Mouse (Mus musculus) CH12.LX (cell line): Measurements from ENCODE around the gene Itgav. TPM values are rescaled to one million over a fixed set of nuclear protein-coding genes. Genes with fewer than 3 reads are reported as not detected.

Experiments
- DNase-seq: peaks from one replicate; pipeline ENCODE4 v3.0.0-alpha.2; 2013; ENCODE audit errors: extremely low read depth
- H3K27ac ChIP-seq: 2 replicates; pipeline ENCODE4 v1.5.1; 2012; ENCODE audit warnings: low read depth, mild to moderate bottlenecking, control low read depth, moderate library complexity; ENCODE audit not compliant: insufficient read depth
- H3K27me3 ChIP-seq: replicated peaks from 2 replicates; pipeline ENCODE3; 2012; ENCODE audit warnings: inconsistent platforms
- H3K36me3 ChIP-seq, 2 experiments: replicated peaks in 1 of 2; 2 replicates each; pipeline versions ENCODE3 to v1.6.1; 2012; ENCODE audit warnings: inconsistent platforms in 1 of 2, low read length in 1 of 2, mild to moderate bottlenecking in 1 of 2, mixed read lengths in 1 of 2, moderate library complexity in 1 of 2; ENCODE audit not compliant: control insufficient read depth in 1 of 2, insufficient read depth in 1 of 2
- H3K4me1 ChIP-seq, 2 experiments: 2 replicates each; pipeline ENCODE4 v1.6.1; 2012; ENCODE audit warnings: inconsistent platforms in 1 of 2, moderate library complexity in 1 of 2; ENCODE audit not compliant: insufficient read depth in 2 of 2, control insufficient read depth in 1 of 2
- H3K4me2 ChIP-seq: 2 replicates; pipeline ENCODE4 v1.6.1; 2012; ENCODE audit warnings: low read depth, mild to moderate bottlenecking, control low read depth; ENCODE audit not compliant: poor library complexity, insufficient read depth, severe bottlenecking
- H3K4me3 ChIP-seq, 3 experiments: fragments of 150-350 bp in 1 of 3; sonication (generic) in 1 of 3; replicated peaks in 1 of 3; 2 replicates each; pipeline versions ENCODE3 to v1.5.1; 2011 to 2012; ENCODE audit warnings: low read depth in 2 of 3, low read length in 2 of 3, mild to moderate bottlenecking in 2 of 3, moderate library complexity in 2 of 3, control low read depth in 1 of 3, improper control_type of control experiment in 1 of 3, inconsistent platforms in 1 of 3, mixed read lengths in 1 of 3; ENCODE audit not compliant: poor library complexity in 1 of 3
- H3K79me2 ChIP-seq: replicated peaks from 2 replicates; pipeline ENCODE4 v1.6.1; 2012; ENCODE audit warnings: mild to moderate bottlenecking, moderate library complexity; ENCODE audit not compliant: control insufficient read depth, poor library complexity, insufficient read depth, severe bottlenecking; ENCODE audit errors: extremely low read depth
- H3K9ac ChIP-seq: 2 replicates; pipeline ENCODE4 v1.6.1; 2012; ENCODE audit warnings: low read depth, mild to moderate bottlenecking, control low read depth, moderate library complexity; ENCODE audit not compliant: insufficient read depth
- H3K9me3 ChIP-seq: replicated peaks from 2 replicates; pipeline ENCODE3; 2012; ENCODE audit warnings: low read length, inconsistent platforms, mixed read lengths
- CHD1 ChIP-seq: IDR thresholded peaks from 2 replicates; pipeline ENCODE4 v1.6.1; 2012; ENCODE audit warnings: low read depth, low read length, improper control_type of control experiment, inconsistent platforms
- CTCF ChIP-seq, 2 experiments: IDR thresholded peaks in 1 of 2; conservative IDR thresholded peaks in 1 of 2; 2 replicates each; pipeline ENCODE4 v1.5.1; 2011 to 2012; ENCODE audit warnings: low read depth in 2 of 2, low read length in 2 of 2, improper control_type of control experiment in 1 of 2, inconsistent platforms in 1 of 2, mild to moderate bottlenecking in 1 of 2, moderate library complexity in 1 of 2
- ETS1 ChIP-seq: conservative IDR thresholded peaks from 2 replicates; pipeline ENCODE4 v1.6.1; 2012; ENCODE audit warnings: low read depth, mild to moderate bottlenecking, inconsistent platforms, low read length, improper control_type of control experiment, moderate library complexity
- GABPA ChIP-seq: IDR thresholded peaks from 2 replicates; pipeline ENCODE4 v1.6.1; 2012; ENCODE audit warnings: low read depth, low read length, improper control_type of control experiment, inconsistent platforms; ENCODE audit not compliant: insufficient replicate concordance
- HCFC1 ChIP-seq: IDR thresholded peaks from 2 replicates; pipeline ENCODE4 v1.6.1; 2012; ENCODE audit warnings: low read depth, mild to moderate bottlenecking, inconsistent platforms, low read length, improper control_type of control experiment
- IRF4 ChIP-seq: IDR thresholded peaks from 2 replicates; pipeline ENCODE4 v1.6.1; 2014; ENCODE audit warnings: low read depth, mild to moderate bottlenecking, inconsistent platforms, low read length, improper control_type of control experiment
- JUN ChIP-seq: IDR thresholded peaks from 2 replicates; pipeline ENCODE4 v1.6.1; 2011; ENCODE audit warnings: low read depth, mild to moderate bottlenecking, low read length, improper control_type of control experiment, moderate library complexity; ENCODE audit not compliant: insufficient read depth
- JUND ChIP-seq: conservative IDR thresholded peaks from 2 replicates; pipeline ENCODE4 v1.6.1; 2011; ENCODE audit warnings: low read depth, low read length, improper control_type of control experiment
- KAT2A ChIP-seq: IDR thresholded peaks from 2 replicates; pipeline ENCODE4 v1.6.1; 2012; ENCODE audit warnings: low read length, improper control_type of control experiment, inconsistent platforms; ENCODE audit not compliant: insufficient replicate concordance
- MAFK ChIP-seq: IDR thresholded peaks from 2 replicates; pipeline ENCODE4 v1.6.1; 2011; ENCODE audit warnings: low read length, improper control_type of control experiment; ENCODE audit not compliant: insufficient replicate concordance
- MAX ChIP-seq: IDR thresholded peaks from 2 replicates; pipeline ENCODE4 v1.6.1; 2011; ENCODE audit warnings: low read length, improper control_type of control experiment
- MAZ ChIP-seq: IDR thresholded peaks from 2 replicates; pipeline ENCODE4 v1.6.1; 2012; ENCODE audit warnings: low read depth, mild to moderate bottlenecking, inconsistent platforms, low read length, improper control_type of control experiment, moderate library complexity
- MEF2A ChIP-seq: IDR thresholded peaks from 2 replicates; pipeline ENCODE4 v1.6.1; 2014; ENCODE audit warnings: low read depth, mild to moderate bottlenecking, inconsistent platforms, low read length, improper control_type of control experiment, borderline replicate concordance
- NELFE ChIP-seq: IDR thresholded peaks from 2 replicates; pipeline ENCODE4 v1.6.1; 2011; ENCODE audit warnings: low read depth, low read length, improper control_type of control experiment
- NRF1 ChIP-seq: IDR thresholded peaks from 2 replicates; pipeline ENCODE4 v1.6.1; 2014; ENCODE audit warnings: low read depth, mild to moderate bottlenecking, inconsistent platforms, low read length, improper control_type of control experiment, moderate library complexity
- PAX5 ChIP-seq: IDR thresholded peaks from 2 replicates; pipeline ENCODE4 v1.6.1; 2012; ENCODE audit warnings: low read length, inconsistent platforms, mixed read lengths
- RAD21 ChIP-seq: IDR thresholded peaks from 2 replicates; pipeline ENCODE4 v1.6.1; 2011; ENCODE audit warnings: low read depth, mild to moderate bottlenecking, low read length, improper control_type of control experiment, moderate library complexity
- RCOR1 ChIP-seq: conservative IDR thresholded peaks from 2 replicates; pipeline ENCODE4 v1.6.1; 2012; ENCODE audit warnings: low read depth, mild to moderate bottlenecking, inconsistent platforms, low read length, improper control_type of control experiment
- SIN3A ChIP-seq: IDR thresholded peaks from 2 replicates; pipeline ENCODE4 v1.6.1; 2012; ENCODE audit warnings: low read length, improper control_type of control experiment, inconsistent platforms
- UBTF ChIP-seq: IDR thresholded peaks from 2 replicates; pipeline ENCODE4 v1.6.1; 2012; ENCODE audit warnings: low read depth, mild to moderate bottlenecking, inconsistent platforms, low read length, improper control_type of control experiment, moderate library complexity
- ZKSCAN1 ChIP-seq: IDR thresholded peaks from 2 replicates; pipeline ENCODE4 v1.6.1; 2012; ENCODE audit warnings: low read depth, inconsistent platforms, low read length, improper control_type of control experiment, borderline replicate concordance
- dilution Hi-C: fragments of 300-500 bp; cut with MboI; formaldehyde crosslinking; loops from 2 replicates; pipeline ENCODE4 v1.14.3; 2020; ENCODE audit warnings: low sequenced_read_pairs; ENCODE audit not compliant: extremely low pct_unique_long_range_greater_than_20kb, extremely low pct_ligation_motif_present
- in situ Hi-C: fragments of 300-500 bp; cut with MboI; formaldehyde crosslinking; loops from 3 replicates; pipeline ENCODE4 v1.14.3; 2019; ENCODE audit warnings: low sequenced_read_pairs, low pct_ligation_motif_present, low pct_unique_long_range_greater_than_20kb, mixed read lengths
- polyA plus RNA-seq: library from polyadenylated mRNA; unstranded; fragments of >175 nt; gene quantifications from 2 replicates; pipeline ENCODE4 v1.2.1, GENCODE M21; 2012; ENCODE audit warnings: low read depth; ENCODE audit not compliant: insufficient read length
- total RNA-seq, 2 experiments: library from RNA; depleted of rRNA; stranded (reverse); fragments of 300-350 nt in 1 of 2; fragments of >200 nt in 1 of 2; gene quantifications; 2 replicates each; pipeline ENCODE4 v1.2.3; 2012 to 2014

Itgav gene
- total and polyA plus RNA-seq, 3 experiments, result 16.2 to 28.2 (median 25.5) TPM

DNA sequence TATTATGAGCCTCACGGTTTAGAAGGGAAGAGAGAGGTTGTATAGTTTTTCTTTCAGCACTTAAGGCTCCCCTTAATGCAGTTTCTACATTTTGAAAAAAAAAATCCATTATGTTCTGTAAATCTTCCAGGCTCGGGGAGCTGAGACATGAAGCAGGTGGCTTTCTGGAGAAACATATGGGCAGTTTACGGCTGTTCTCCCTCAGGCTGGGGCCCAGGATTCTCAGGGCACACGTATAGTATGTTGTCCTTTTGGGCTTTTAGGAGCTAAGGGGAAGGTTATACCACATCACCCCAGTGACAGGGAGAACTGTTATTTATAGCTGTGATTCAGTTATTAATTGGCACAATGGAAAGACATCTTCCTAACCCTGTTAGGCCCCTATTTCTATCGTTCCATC lies 101.0 kb downstream of the Itgav start:
- Histone ChIP-seq H3K4me1 (no peaks in the 10 kb centered on the region), H3K4me2 (no peak overlapping the region), H3K36me3 (no peaks in the 10 kb centered on the region), H3K4me3 (no peak overlapping the region), H3K27ac (no peak overlapping the region), H3K79me2 (no peaks in the 10 kb centered on the region), H3K27me3 (no peaks in the 10 kb centered on the region), H3K9me3 (no peaks in the 10 kb centered on the region), H3K9ac (no peak overlapping the region)
- dilution Hi-C loops (no loop called here), in situ Hi-C loops (no loop called here)
- no peak for DNase-seq
- TF ChIP-seq GABPA (no peak), ZKSCAN1 (no peak), NRF1 (no peak), NELFE (no peak), UBTF (no peak), PAX5 (no peak), RCOR1 (no peak), RAD21 (no peak), IRF4 (no peak), MEF2A (no peak), MAZ (no peak)

DNA sequence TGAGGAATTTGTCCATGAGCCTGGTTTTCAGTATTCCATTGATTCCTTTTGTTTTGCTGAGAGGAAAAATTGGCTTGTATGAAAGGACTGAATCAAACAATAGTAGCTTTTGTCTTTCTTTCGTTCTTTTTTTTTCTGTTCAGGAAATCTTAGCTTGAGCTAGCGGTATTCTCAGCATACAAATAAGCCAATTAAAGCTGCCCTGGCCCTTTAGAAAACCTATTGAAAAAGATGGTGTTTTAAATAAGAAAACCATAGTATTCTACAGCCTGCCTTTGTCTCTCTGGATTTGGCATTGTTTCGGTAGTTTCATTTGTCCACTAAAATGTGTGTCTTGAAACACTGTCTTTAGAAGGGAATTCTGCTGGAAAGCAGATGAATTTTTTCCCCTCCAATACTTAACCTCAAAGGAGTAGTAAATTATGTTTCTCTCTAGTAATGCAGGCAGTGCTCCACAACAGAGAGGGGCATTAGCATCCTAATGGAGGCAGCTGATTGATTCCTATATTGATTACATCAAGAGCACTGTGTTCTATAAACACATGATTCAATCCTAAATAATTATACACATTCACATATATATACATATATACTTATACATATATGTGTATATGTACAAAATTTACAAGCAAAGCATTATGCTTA lies 104.8 kb downstream of the Itgav start:
- no peak for TF ChIP-seq UBTF
- no peak for TF ChIP-seq MAFK
- TF ChIP-seq MEF2A, result no peak
- no peak for TF ChIP-seq CHD1
- no peak for TF ChIP-seq IRF4
- no peak for TF ChIP-seq HCFC1
- no peak for TF ChIP-seq NRF1
- no peak for TF ChIP-seq SIN3A
- TF ChIP-seq MAZ, result no peak
- TF ChIP-seq GABPA, result no peak
- no peak for TF ChIP-seq PAX5
- TF ChIP-seq MAX, result no peak
- no peak for TF ChIP-seq ETS1
- TF ChIP-seq JUN, result no peak
- TF ChIP-seq KAT2A, result no peak
- TF ChIP-seq CTCF (conservative IDR thresholded peaks at IDR 0.05 in 1 of 2, IDR thresholded peaks at IDR 0.05 in 1 of 2; ENCODE audit: low read depth in 2 of 2, low read length in 2 of 2), result no peak
- TF ChIP-seq JUND, result no peak
- in situ Hi-C loops, result no loop called here
- H3K79me2 ChIP-seq, result no peaks in the 10 kb centered on the region
- DNase-seq, result no peak
- H3K4me3 ChIP-seq, result no peak overlapping the region
- no peak overlapping the region for H3K9ac ChIP-seq
- H3K4me1 ChIP-seq, result no peaks in the 10 kb centered on the region
- no peaks in the 10 kb centered on the region for H3K36me3 ChIP-seq
- H3K27me3 ChIP-seq, result no peaks in the 10 kb centered on the region
- H3K27ac ChIP-seq, result no peak overlapping the region
- H3K9me3 ChIP-seq, result no peaks in the 10 kb centered on the region
- no peak overlapping the region for H3K4me2 ChIP-seq
- dilution Hi-C loops, result no loop called here
